Mouse (Mus musculus) liver, postnatal 0 days (tissue): ENCODE measurements around the gene Slc6a6.
A peak's percentile ranks its signal among the peaks of the same experiment; 100 is the strongest.

ENCODE experiments used
- CTCF ChIP-seq: sonication (generic); IDR thresholded peaks from 2 replicates; pipeline ENCODE4 v1.5.1; 2016; ENCODE audit warnings: antibody characterized with exemption, low read depth
- EP300 ChIP-seq: IDR thresholded peaks from 2 replicates; pipeline ENCODE4 v1.6.1; 2016; ENCODE audit warnings: antibody characterized with exemption, low read depth, mild to moderate bottlenecking

GRCm38 (mm10) chr6:91712855-91713331 is 29.0 kb downstream of the Slc6a6 start:
- 0 out of 2 replicates have a peak, but pooled peaks have one; percentile 13 for TF ChIP-seq CTCF
- TF ChIP-seq EP300: no peak
